Mouse (Mus musculus) gastrocnemius, postnatal 4 days (tissue): ENCODE measurements around the gene Mfsd11. TPM values are rescaled to one million over a fixed set of nuclear protein-coding genes. Genes with fewer than 3 reads are reported as not detected.

Experiments
- DNase-seq, 2 experiments: peaks; one replicate each; pipeline ENCODE4 v3.0.0; 2021 to 2022; ENCODE audit warnings: low spot score in 2 of 2, mixed read lengths in 2 of 2
- total RNA-seq, 2 experiments: library from RNA; stranded (reverse); gene quantifications; 2 replicates each; pipeline ENCODE4 v1.2.3; 2021

The Mfsd11 gene
- total RNA-seq, 2 experiments from 2014 or later = 42.8 to 43.1 TPM

GRCm38 (mm10) chr11:116922058-116922457 lies 69.8 kb downstream of the Mfsd11 start:
- DNase-seq = peak in 1 of 2 experiments; percentile 30

Other genes starting within 250 kb of the Mfsd11 start
- 1 to 10 TPM; 7.4 to 9.1 TPM for gene Rhbdf2, start 225.4 kb upstream of the Mfsd11 start, total RNA-seq
- under 1 TPM; 0.86 to 0.91 TPM for gene Prcd, start 198.9 kb upstream of the Mfsd11 start, total RNA-seq
- 10 to 100 TPM; 26.5 to 30.5 TPM for gene Cygb, start 198.1 kb upstream of the Mfsd11 start, total RNA-seq
- not detected for gene St6galnac1, start 76.9 kb upstream of the Mfsd11 start, total RNA-seq
- gene Mxra7, start 24.4 kb upstream of the Mfsd11 start, total RNA-seq = 10 to 100 TPM; 54.5 to 65.3 TPM
- 10 to 100 TPM; 23.7 to 26.6 TPM for gene Mettl23, start 9.2 kb upstream of the Mfsd11 start, total RNA-seq
- 10 to 100 TPM; 35.6 to 39.7 TPM for gene Jmjd6, start 9.0 kb upstream of the Mfsd11 start, total RNA-seq
- 100 to 1,000 TPM; 181 to 207 TPM for gene Srsf2, start 654 bp downstream of the Mfsd11 start, total RNA-seq
- 1 to 10 TPM; 1.3 to 1.4 TPM for gene Mgat5b, start 66.4 kb downstream of the Mfsd11 start, total RNA-seq